Comparison of ENCODE assay signal across 8 mouse cellular contexts in the genomic region with DNA sequence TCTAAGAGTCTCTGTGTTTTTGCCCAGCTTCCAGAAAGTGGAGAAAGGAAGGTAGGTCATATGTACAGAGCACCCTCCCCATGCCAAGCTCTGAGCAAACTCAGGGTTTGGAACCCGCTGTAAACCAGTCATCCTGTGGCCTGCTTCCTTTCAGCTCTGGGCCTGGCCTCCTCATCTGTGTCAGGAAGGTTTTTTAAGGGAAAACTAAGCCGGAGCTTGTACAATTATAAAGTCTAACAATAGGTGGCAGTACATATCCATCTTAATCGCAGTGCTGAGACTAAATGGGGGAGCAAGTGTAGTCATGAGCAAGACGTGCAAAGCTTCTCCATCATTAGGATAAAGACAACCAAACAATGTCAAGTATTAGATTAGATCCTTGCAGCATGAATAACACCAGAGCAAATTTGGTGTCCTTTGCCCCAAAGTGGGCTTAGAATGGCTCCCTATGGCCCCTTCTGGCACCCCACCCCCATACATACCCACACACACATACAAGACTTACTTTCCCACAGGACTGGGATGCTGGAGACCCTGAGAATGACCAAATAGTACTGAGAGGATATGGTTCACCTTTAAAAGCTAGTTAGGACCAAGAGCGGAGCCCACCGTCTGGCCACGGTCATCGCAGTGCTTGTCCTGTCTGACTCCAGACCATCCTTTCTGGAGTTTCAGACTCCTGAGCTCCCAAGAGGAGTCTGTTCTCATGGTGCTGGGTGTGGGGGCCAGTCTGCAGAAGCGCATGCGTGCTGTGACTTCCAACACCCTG.
DNase-seq lines count a peak whose midpoint lies in the region; ATAC-seq lines count a peak whose summit lies in the region.

No protein-coding gene starts in this region.

- no peak for DNase-seq in frontal cortex, postnatal 25 days (ENCODE audit: low spot score in 2 of 2)
- DNase-seq in 3T3-L1 (ENCODE audit: low read depth, low spot score) = peak; percentile 72
- DNase-seq in T-cell, adult 2 months (ENCODE audit: low spot score) = peak; percentile 17
- DNase-seq in thymus, postnatal 4 days = peak; percentile 14

- no peak overlapping the region for H3K9ac ChIP-seq in heart, embryonic 15.5 days

- H3K4me2 ChIP-seq in heart, embryonic 15.5 days = no peak overlapping the region

- H3K9me3 ChIP-seq in heart, embryonic 15.5 days (replicated peaks) = no peaks in the 10 kb centered on the region

- H3K36me3 ChIP-seq in heart, embryonic 15.5 days = peaks cover 10% of the 10 kb centered on the region; the same call in 1 of the 2 replicates

- H3K27ac ChIP-seq in heart, embryonic 15.5 days = no peak overlapping the region

- no peak overlapping the region for H3K4me3 ChIP-seq in heart, embryonic 15.5 days

- no peaks in the 10 kb centered on the region for H3K27me3 ChIP-seq in heart, embryonic 15.5 days

- ATAC-seq in frontal cortex, adult (ENCODE audit: low TSS enrichment) = peak; percentile 51
- ATAC-seq in heart, embryonic 15.5 days (replicated peaks; ENCODE audit: insufficient number of reproducible peaks, insufficient read depth, low FRiP score, low read depth) = 0 out of 2 replicates have a peak, but pooled peaks have one; percentile 50
- peak; percentile 58 for ATAC-seq in megakaryocyte, adult 5-6 weeks (ENCODE audit: poor library complexity, severe bottlenecking)
- no peak for ATAC-seq in erythroblast, adult 5-6 weeks (replicated peaks; ENCODE audit: low FRiP score, poor library complexity, severe bottlenecking)

- 71% methylated on average over 10 of the region's 10 CpGs for WGBS in heart, embryonic 15.5 days

- no peaks in the 10 kb centered on the region; the same call in 1 of the 2 replicates for H3K4me1 ChIP-seq in heart, embryonic 15.5 days (replicated peaks)

Comparison
In these comparisons a context has a peak if more than half of its experiments do, and no peak if none do; other contexts are left out.
1. DNase-seq: peak in 3T3-L1 (single experiment), T-cell, adult 2 months (single experiment) and thymus, postnatal 4 days (single experiment); none in frontal cortex, postnatal 25 days (0 of 2).